Mouse (Mus musculus) left cerebral cortex, adult 9 months (tissue): ENCODE measurements around the gene Epop.

Experiments
- DNase-seq, 2 experiments: peaks; one replicate each; pipeline ENCODE4 v3.0.0; 2022; ENCODE audit warnings: low spot score in 2 of 2

The Epop gene

DNA sequence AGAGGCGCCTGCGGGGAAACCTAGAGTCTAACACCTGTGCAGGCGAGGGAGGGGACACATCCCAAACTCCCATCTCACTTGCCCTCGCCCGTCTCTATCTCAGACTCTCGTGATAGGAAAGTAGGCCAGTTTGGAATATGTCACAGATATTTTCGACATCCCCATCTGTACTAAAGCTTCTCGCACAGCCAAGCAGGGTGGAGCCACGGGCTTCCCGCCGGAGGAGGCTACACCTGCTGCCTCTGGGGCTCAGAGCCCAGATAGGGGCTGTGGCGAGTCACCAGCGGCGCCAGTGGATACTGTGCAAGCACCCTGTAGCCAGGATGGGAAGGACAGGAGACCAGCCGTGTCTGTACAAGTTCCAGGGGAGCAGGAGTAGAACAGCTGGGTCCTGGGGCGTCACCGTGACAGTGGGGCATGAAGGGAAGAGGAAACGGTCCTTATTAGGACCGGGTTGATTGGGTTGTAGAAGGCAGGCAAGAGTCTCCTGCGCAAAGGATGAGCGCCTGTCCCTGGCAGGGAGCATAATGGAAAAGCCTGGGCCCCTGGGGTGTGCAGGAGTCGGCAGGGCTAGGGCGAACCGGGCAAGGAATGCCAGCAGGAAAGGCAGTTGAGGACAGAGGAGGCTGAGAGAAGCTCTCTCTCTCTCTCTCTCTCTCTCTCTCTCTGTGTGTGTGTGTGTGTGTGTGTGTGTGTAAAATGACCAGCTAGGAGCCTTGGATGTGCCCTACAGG, 39.1 kb downstream of the Epop start:
- peak in 1 of 2 experiments; percentile 77 for DNase-seq

DNA sequence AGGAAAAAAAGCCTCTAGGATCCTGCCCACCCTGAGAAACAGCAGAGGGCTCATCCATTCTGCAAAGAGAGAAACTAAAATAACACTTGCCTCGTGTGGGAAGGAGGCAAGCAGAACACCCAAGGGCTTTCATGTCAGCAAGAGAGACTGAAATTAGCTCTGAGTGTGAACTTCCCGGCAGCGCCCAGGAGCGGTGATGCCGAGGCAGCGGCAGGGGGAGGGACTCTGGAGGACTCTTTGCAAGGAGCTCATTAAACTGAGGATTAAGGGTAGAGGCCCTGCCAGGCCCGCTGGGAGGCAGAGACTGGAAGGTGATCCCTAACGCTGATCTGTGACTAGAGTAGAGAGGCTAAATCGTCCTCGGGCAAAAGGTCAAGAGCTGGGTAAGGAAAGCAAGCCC, 40.3 kb downstream of the Epop start:
- peak in 1 of 2 experiments; percentile 62 for DNase-seq

DNA sequence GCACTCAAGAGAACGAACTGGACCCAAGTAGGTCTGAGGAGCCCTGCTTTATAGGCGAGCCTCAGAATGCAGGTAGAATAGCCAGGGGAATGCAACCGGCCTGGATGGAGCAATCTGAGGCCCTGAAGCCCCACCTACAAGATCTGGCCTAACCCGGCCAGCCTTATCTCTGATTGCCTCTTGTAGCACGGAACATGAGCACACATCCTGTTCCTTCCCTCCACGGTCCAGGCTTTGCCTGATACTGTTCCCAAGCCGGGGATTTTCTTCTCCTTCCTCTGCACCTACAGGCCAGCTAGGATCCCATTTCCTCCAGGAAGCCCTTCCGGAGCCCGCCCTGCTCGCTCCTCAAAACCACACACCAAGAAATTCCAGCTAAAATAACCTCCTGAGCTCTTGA, 43.6 kb downstream of the Epop start:
- DNase-seq, result no peak

DNA sequence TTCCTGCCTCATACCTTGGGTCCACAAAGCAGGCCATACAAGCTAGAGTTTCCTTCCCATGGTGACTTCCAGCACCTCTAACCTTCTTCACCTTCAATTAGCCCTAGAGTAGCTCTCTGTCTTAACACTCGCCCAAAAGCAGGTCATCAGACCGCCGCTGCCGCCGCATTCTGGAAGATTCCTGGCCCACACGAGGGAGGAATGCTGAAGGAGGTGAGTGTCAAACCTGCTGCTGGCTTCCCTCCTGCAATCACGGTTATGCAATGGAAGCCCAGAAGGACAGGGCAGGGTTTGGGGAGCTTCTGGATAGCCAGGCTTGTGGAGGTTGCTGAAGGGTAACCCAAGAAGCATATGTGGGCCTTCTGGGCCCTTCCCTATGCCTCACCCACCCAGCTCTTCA, 45.0 kb downstream of the Epop start:
- no peak for DNase-seq

DNA sequence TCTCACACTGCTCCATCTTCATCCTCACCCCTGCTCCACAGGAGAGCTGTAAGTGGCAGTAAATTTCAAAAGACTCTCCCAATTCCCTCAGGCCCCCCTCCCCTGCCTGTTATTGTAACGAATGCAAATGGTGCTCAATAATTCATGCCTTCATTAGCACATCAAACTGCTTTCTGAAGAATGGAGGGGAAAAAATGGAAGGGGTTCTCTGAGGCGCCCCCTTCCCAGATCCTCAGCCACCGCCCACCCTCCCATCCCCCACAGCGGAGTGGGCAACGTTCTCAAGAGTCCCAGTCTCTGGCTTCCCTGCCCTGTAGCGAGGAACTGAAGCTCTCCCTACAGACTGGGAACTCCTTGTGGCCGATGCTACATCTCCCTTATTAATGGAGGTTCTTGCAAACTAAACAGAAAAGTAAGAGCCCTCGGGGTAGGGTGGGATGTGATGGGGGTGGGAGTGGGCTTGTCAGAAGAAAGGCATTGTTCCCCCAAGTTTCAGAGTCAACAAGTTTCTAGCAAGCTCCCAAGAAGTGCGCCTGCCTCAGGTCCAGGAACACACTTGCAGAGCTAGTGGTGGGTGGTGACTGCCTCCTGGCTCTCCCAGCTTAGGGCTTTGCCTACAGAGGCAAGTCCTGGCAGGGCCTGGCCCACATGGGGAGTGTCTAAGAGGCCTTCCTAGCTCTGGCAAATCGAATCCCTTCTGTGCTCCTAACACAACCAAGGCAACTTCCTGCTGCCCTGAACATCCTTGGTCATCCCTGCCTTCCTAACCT, 50.2 kb downstream of the Epop start:
- no peak for DNase-seq

DNA sequence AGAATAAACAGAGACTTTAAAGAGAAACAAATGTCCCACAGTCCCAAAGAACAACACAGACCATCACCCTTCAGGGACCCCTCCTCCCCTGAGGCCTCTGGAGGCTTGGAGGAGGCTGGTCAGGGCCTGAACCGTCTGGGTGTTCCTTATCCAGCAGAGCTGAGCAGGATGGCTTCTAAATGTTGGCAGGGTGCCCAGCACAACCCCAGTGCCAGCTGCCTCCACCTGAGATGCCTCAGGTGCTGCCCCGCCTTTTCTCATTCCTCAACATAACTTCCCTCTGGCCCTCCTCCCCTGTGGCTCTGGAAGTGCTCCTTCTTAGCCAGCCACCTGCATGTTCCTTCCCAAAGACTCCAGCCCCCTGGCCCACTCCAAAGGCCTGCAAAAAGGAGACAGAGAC, 51.2 kb downstream of the Epop start:
- DNase-seq, result no peak
